13 mouse cellular contexts compared by ENCODE assay signal in the genomic region with DNA sequence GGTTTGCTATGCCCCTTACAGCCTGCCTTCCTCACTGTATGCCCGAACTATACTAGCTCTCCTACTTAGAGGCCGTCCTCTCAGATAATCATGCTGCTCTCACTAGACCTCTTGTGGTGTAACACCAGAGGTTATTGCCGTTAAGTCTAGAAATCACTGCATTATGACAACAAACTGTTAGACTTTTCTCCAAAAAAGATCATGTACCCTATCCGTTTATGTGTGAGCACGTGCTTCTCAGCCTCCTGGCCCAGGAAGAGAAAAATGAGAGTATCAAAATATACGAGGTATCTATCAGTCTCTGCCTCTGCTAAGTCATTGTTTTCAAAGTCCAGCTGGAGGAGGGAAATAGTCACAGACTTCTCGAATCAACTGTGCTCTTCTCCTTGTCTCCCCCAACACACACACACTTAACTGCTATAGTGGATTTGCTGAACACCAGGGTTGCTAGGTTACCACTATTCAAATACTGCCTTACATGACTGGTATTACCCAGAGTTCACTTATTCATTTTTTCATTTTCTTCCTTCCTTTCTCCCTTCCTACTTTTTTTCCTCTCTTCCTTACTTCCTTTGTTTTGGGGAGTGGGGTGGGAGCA. TPM values are rescaled to one million over a fixed set of nuclear protein-coding genes. Genes with fewer than 3 reads are reported as not detected.
DNase-seq lines count a peak whose midpoint lies in the region; ATAC-seq and TF ChIP-seq lines count a peak whose summit lies in the region.
"Had no signal": no experiment of that assay in that cellular context is flagged by ENCODE, and none has a peak within 500 bp of the region (broad histone marks: within the 10 kb centered on the region; RNA-seq: fewer than 3 reads in every experiment).

No protein-coding gene starts in this region.

- no peak for TF ChIP-seq CTCF in small intestine, adult 2 months (IDR thresholded peaks at IDR 0.05; ENCODE audit: extremely low read depth, insufficient read length, insufficient replicate concordance, low read depth, low read length)

- no peak for DNase-seq in heart, embryonic 10.5 days (ENCODE audit: low spot score)
- no peak for DNase-seq in heart, postnatal 36 days
- no peak for DNase-seq in lung, postnatal 4 days
- DNase-seq in intestine, embryonic 14.5 days (ENCODE audit: low spot score) = no peak
- DNase-seq in thymus, postnatal 4 days = no peak
- DNase-seq in testis, postnatal 10 days (ENCODE audit: low spot score) = no peak
- DNase-seq: embryo, embryonic 11 days; right cerebral cortex, adult 18-20 months had no signal

- no peak for TF ChIP-seq POLR2A in small intestine, adult 2 months (IDR thresholded peaks at IDR 0.05; ENCODE audit: low read depth, low read length)

- H3K27ac ChIP-seq in heart, embryonic 10.5 days = peak overlapping the region; percentile 53; the same call in 1 of the 2 replicates
- peak overlapping the region; percentile 32 for H3K27ac ChIP-seq in lung, embryonic 15.5 days
- H3K27ac ChIP-seq in intestine, embryonic 14.5 days (ENCODE audit: low read depth) = peak overlapping the region; percentile 47; the same call in 1 of the 2 replicates
- H3K27ac ChIP-seq in small intestine, adult 2 months (ENCODE audit: insufficient read depth, low read depth, low read length) = 0 out of 2 replicates have a peak overlapping the region, but pooled peaks have one; percentile 17
- H3K27ac ChIP-seq: liver, embryonic 15.5 days had no signal

- no peaks in the 10 kb centered on the region for H3K9me3 ChIP-seq in heart, embryonic 10.5 days
- H3K9me3 ChIP-seq in lung, embryonic 15.5 days = no peaks in the 10 kb centered on the region
- H3K9me3 ChIP-seq in intestine, embryonic 14.5 days (ENCODE audit: control insufficient read depth, low read length) = no peaks in the 10 kb centered on the region
- H3K9me3 ChIP-seq: liver, embryonic 15.5 days had no signal

- no peak overlapping the region for H3K9ac ChIP-seq in lung, embryonic 15.5 days
- H3K9ac ChIP-seq in intestine, embryonic 14.5 days (ENCODE audit: low read length) = no peak overlapping the region
- H3K9ac ChIP-seq: liver, embryonic 15.5 days had no signal

- no peaks in the 10 kb centered on the region; the same call in 1 of the 2 replicates for H3K27me3 ChIP-seq in heart, embryonic 10.5 days (ENCODE audit: insufficient read depth, poor library complexity, severe bottlenecking)
- H3K27me3 ChIP-seq in lung, embryonic 15.5 days = peaks cover 15% of the 10 kb centered on the region
- H3K27me3 ChIP-seq in intestine, embryonic 14.5 days (replicated peaks; ENCODE audit: control insufficient read depth, insufficient read depth, low read length) = no peaks in the 10 kb centered on the region
- H3K27me3 ChIP-seq in small intestine, adult 2 months (ENCODE audit: control insufficient read depth, insufficient read depth, low read length) = no peaks in the 10 kb centered on the region

- no peak for ATAC-seq in lung, embryonic 15.5 days (ENCODE audit: borderline replicate concordance, extremely low read depth, low FRiP score, low TSS enrichment)
- ATAC-seq in intestine, embryonic 14.5 days (replicated peaks; ENCODE audit: low FRiP score, low TSS enrichment, low read depth) = no peak
- ATAC-seq: inflammation-experienced regulatory T-cells, adult 6 months had no signal

- intact Hi-C loops in heart, postnatal 36 days (cut with DNase I) = no loop called here

- WGBS in heart, embryonic 10.5 days = 44% methylated on average over 7 of the region's 7 CpGs
- WGBS in lung, embryonic 15.5 days = 14% methylated on average over 7 of the region's 7 CpGs
- 30% methylated on average over 7 of the region's 7 CpGs for WGBS in intestine, embryonic 14.5 days
- 32% methylated on average over 7 of the region's 7 CpGs for WGBS in small intestine, adult 2 months

- peaks cover 43% of the 10 kb centered on the region for H3K4me1 ChIP-seq in heart, embryonic 10.5 days
- H3K4me1 ChIP-seq in lung, embryonic 15.5 days = peaks cover 22% of the 10 kb centered on the region
- peaks cover 23% of the 10 kb centered on the region for H3K4me1 ChIP-seq in intestine, embryonic 14.5 days (replicated peaks; ENCODE audit: control insufficient read depth, insufficient read depth, low read length)
- H3K4me1 ChIP-seq in small intestine, adult 2 months (ENCODE audit: control insufficient read depth, insufficient read depth, insufficient read length, low read length) = peaks cover 21% of the 10 kb centered on the region

- H3K4me3 ChIP-seq in heart, embryonic 10.5 days = no peak overlapping the region
- H3K4me3 ChIP-seq in lung, embryonic 15.5 days = no peak overlapping the region
- no peak overlapping the region for H3K4me3 ChIP-seq in intestine, embryonic 14.5 days (ENCODE audit: low read depth, low read length)
- no peak overlapping the region for H3K4me3 ChIP-seq in small intestine, adult 2 months (ENCODE audit: low read depth, low read length)
- H3K4me3 ChIP-seq: liver, embryonic 15.5 days had no signal

- 0 out of 2 replicates have a peak overlapping the region, but pooled peaks have one; percentile 3 for H3K4me2 ChIP-seq in lung, embryonic 15.5 days
- H3K4me2 ChIP-seq in intestine, embryonic 14.5 days (ENCODE audit: low read length) = 0 out of 2 replicates have a peak overlapping the region, but pooled peaks have one; percentile 0
- H3K4me2 ChIP-seq: liver, embryonic 15.5 days had no signal

- no peaks in the 10 kb centered on the region for H3K36me3 ChIP-seq in heart, embryonic 10.5 days
- H3K36me3 ChIP-seq in lung, embryonic 15.5 days = no peaks in the 10 kb centered on the region
- no peaks in the 10 kb centered on the region for H3K36me3 ChIP-seq in intestine, embryonic 14.5 days (ENCODE audit: control insufficient read depth, insufficient read depth, low read length)
- no peaks in the 10 kb centered on the region for H3K36me3 ChIP-seq in small intestine, adult 2 months (ENCODE audit: control insufficient read depth, insufficient read depth, low read length)
- H3K36me3 ChIP-seq: liver, embryonic 15.5 days had no signal

RNA-seq across cellular contexts. Expression of a gene that starts 5.8 kb away (rescaled TPM):
- 48.0 and 48.9 TPM in 2 replicates for polyA plus RNA-seq in heart, embryonic 10.5 days (2016; fragmentation: Nextera tagmentation; extraction: Ambion mirVana)
- total RNA-seq in heart, postnatal 36 days (2021) = 10 to 100 TPM; 60.5 to 71.4 TPM
- 39.1 and 39.2 TPM in 2 replicates for polyA plus RNA-seq in lung, embryonic 15.5 days (2015; fragmentation: Nextera tagmentation; extraction: Ambion mirVana)
- polyA plus RNA-seq in intestine, embryonic 14.5 days (2014; fragmentation: Nextera tagmentation; extraction: Ambion mirVana) = 56.7 and 56.8 TPM in 2 replicates
- polyA plus RNA-seq in small intestine, adult 2 months (2012; rRNA removed) = 2.4 and 3.3 TPM in 2 replicates

RNA-seq across cellular contexts. Expression of a gene that starts 13.7 kb away (rescaled TPM):
- polyA plus RNA-seq in heart, embryonic 10.5 days (2016; fragmentation: Nextera tagmentation; extraction: Ambion mirVana) = not detected in 2 replicates
- not detected for total RNA-seq in heart, postnatal 36 days (2021)
- not detected in 2 replicates for polyA plus RNA-seq in lung, embryonic 15.5 days (2015; fragmentation: Nextera tagmentation; extraction: Ambion mirVana)
- not detected in 2 replicates for polyA plus RNA-seq in intestine, embryonic 14.5 days (2014; fragmentation: Nextera tagmentation; extraction: Ambion mirVana)
- polyA plus RNA-seq in small intestine, adult 2 months (2012; rRNA removed) = not detected in 2 replicates
- total RNA-seq: layer of hippocampus, postnatal 10 days had no signal
- polyA plus RNA-seq: inflammation-experienced regulatory T-cells, adult 6 months; liver, embryonic 15.5 days had no signal
